In the genomic region with DNA sequence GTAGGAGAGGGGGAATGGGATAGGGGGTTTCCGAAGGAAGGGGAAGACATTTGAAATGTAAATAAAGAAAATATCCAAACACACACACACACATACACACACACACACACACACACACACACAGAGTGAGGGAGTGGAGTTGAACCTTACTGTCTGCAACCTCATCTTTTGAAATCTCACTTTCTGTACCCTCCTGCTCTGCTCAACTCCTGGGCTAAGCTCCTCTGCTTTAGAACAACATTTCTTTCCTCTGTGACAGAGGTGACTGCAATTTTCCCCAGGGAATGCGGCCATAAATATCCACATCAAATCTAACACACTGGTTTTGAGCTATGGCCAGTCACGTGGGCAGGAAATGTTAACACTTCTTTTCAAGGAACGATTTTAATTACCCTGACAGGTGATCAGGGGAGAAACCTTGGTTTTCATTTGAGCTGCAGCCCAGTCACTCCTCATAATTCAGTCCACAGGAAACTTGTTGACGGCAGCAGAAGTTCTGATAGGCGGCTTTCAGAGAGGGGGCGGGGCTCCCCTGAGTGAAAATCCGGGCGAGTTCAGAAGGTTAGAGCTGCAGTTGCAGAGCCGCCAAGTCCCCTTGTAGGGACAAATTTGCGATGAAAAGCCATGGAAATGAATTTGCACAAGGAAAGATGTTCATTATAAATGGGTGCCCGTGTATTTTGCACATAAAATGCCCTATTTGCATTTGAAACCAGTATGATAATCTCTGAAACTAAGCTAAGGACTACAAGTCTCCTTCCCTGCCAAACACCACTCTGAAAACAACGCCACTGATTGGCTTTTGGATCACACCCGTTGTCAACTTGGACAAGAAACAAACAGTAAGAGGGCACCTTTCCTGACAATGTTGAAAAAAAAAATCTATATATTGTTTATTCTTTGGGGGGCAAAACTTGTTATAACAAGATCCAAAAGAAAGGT, we compare ENCODE assay signal across 7 mouse cellular contexts.
DNase-seq lines count a peak whose midpoint lies in the region; TF ChIP-seq lines count a peak whose summit lies in the region.

No protein-coding gene starts in this region.

- peak overlapping the region; percentile 50 for H3K4me2 ChIP-seq in myocyte (ENCODE audit: low read depth)

- no peaks in the 10 kb centered on the region for H3K79me2 ChIP-seq in myocyte (ENCODE audit: control insufficient read depth, insufficient read depth)

- TF ChIP-seq POLR2A in myocyte (IDR thresholded peaks at IDR 0.05; ENCODE audit: insufficient read length, low read depth) = no peak

- H3K4me3 ChIP-seq in myocyte = no peak overlapping the region

- H3ac ChIP-seq in myocyte (ENCODE audit: control insufficient read depth, insufficient read length) = no peak overlapping the region

- no peaks in the 10 kb centered on the region for H3K36me3 ChIP-seq in myocyte (ENCODE audit: control insufficient read depth, insufficient read depth)

- DNase-seq in adrenal gland, adult (ENCODE audit: inconsistent age in 2 of 2, low spot score in 1 of 2) = peak; percentile 72 to 87
- DNase-seq in c-Kit-positive CD71-negative TER-119-negative erythroid progenitor cells, embryonic 14.5 days (ENCODE audit: low read depth) = peak; percentile 13
- DNase-seq in heart, adult 11 months = peak; percentile 93
- DNase-seq in hindlimb bud, embryonic 11.5 days (ENCODE audit: extremely low spot score, low read depth, low spot score) = peak; percentile 86
- DNase-seq in liver = peak; percentile 18
- no peak for DNase-seq in thymus, postnatal 25 days

- H3K27me3 ChIP-seq in myocyte (ENCODE audit: control insufficient read depth, insufficient read depth, insufficient read length) = peaks cover 6% of the 10 kb centered on the region

TF ChIP-seq in myocyte, 11 proteins besides CTCF, POLR2A, EP300 and RAD21:
- TF ChIP-seq E2F4 (IDR thresholded peaks at IDR 0.05; ENCODE audit: insufficient read depth) = no peak
- TF ChIP-seq MAX (IDR thresholded peaks at IDR 0.05; ENCODE audit: low read depth) = no peak
- no peak for TF ChIP-seq REST (IDR thresholded peaks at IDR 0.05; ENCODE audit: insufficient read depth, insufficient read length)
- peak; percentile 62 for TF ChIP-seq USF1 (IDR thresholded peaks at IDR 0.05; ENCODE audit: low read depth)
